Mouse (Mus musculus): ENCODE measurements around the gene Arhgap32. TPM values are rescaled to one million over a fixed set of nuclear protein-coding genes. Genes with fewer than 3 reads are reported as not detected.

Arhgap32 gene
- polyA plus RNA-seq, 1 experiment from 2014 or later, result 10.0 TPM

DNA sequence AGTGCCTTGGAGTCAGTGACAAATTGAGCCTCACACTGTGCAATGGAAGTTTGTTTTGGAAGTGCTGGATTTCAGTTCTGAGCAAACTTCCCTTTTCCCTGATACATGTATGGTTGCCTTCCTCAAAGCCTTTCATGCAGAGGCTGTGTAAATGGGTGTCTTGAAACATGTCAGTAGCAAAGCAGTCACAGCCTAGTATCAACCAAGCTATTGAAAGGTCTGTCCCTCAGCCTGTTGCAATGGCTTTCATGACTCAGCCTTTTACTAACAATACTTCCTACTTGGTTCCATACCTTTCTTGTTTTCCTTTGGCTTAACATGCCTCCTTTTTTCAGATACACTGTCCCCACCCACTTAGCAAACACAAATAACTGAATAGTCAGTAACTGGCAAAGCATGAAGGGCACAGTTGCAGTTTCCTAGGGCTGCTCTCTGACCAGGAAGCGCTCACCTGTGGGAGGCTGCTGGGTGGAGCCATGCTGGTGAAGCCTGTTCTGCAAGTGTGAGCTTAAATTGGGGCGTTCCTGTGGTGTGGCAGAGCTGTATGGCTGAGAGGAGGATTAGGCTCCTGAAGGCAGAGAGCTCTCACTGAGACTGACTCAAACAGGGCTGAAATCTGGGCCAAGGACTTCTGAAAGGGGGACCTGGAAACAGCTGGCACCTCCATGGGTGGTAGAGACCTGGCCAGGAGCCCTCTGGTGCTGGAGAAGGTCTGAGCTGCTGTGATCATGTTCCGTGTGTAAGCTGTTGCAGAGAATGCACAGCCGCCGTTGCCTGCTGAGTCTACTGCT lies 108.0 kb downstream of the Arhgap32 start:
- Histone ChIP-seq H3K9me3 (no peaks in the 10 kb centered on the region), H3K27me3 (replicated peaks) (no peaks in the 10 kb centered on the region), H3K4me3 (replicated peaks) (peak overlapping the region; percentile 42), H3K36me3 (no peaks in the 10 kb centered on the region), H3K27ac (peak overlapping the region; percentile 82), H3K4me1 (replicated peaks) (peaks cover 11% of the 10 kb centered on the region), H3K4me2 (replicated peaks) (0 out of 2 replicates have a peak overlapping the region, but pooled peaks have one; percentile 22), H3K9ac (peak overlapping the region; percentile 28; the same call in 1 of the 2 replicates)
- ATAC-seq, result peak; percentile 98
- 45% methylated on average over 5 of the region's 5 CpGs for WGBS

DNA sequence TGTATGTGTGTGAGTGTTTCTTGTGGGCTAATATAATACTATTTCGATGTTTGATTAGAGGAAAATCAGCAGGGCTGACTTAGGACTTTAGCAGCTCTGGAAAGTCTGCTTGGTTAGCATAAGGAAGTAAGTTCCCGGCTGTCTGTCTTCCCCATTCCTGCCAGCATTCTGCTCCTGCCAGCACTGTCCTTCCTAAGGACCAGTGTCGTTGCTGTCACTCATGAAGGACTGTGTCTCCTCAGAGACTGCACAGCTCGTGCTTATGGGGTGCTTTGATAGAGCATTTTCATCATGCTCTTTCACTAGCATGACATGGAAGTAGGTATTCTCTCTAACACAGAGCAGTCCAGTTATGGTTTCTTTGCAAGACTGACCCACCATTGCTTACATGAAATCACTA lies 109.0 kb downstream of the Arhgap32 start:
- Histone ChIP-seq H3K9me3 (no peaks in the 10 kb centered on the region), H3K4me2 (replicated peaks) (peak overlapping the region; percentile 43; the same call in 1 of the 2 replicates), H3K27me3 (replicated peaks) (no peaks in the 10 kb centered on the region), H3K27ac (no peak overlapping the region), H3K36me3 (no peaks in the 10 kb centered on the region), H3K4me3 (replicated peaks) (peak overlapping the region; percentile 26), H3K9ac (no peak overlapping the region), H3K4me1 (replicated peaks) (peaks cover 11% of the 10 kb centered on the region)
- ATAC-seq, result no peak
- WGBS, result 51% methylated on average over 4 of the region's 4 CpGs

DNA sequence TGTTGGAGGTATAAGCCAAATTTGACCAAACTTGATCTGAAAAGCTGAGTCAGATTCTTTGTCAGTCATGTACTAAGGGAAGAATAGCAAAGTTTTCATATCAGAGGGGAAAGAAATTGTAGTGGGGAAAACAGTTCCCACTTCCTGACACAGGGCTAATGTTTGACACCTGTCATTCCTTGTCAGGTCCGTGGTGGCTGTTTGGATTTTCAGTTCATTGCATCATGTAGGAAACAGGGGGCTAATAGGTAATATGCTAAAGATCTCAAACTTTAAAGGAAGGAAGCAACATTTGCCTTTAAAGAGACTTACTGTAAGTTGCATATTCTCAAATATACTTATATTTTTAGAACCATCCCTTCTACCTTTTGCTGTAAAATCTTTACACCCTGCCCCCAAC lies 109.6 kb downstream of the Arhgap32 start:
- ATAC-seq, result no peak
- peak overlapping the region; percentile 43; the same call in 1 of the 2 replicates for H3K4me2 ChIP-seq (replicated peaks)
- peaks cover 11% of the 10 kb centered on the region for H3K4me1 ChIP-seq (replicated peaks)
- H3K27ac ChIP-seq, result no peak overlapping the region
- 0 out of 2 replicates have a peak overlapping the region, but pooled peaks have one; percentile 1 for H3K4me3 ChIP-seq (replicated peaks)
- H3K9ac ChIP-seq, result peak overlapping the region; percentile 23; the same call in 1 of the 2 replicates
- H3K36me3 ChIP-seq, result no peaks in the 10 kb centered on the region
- H3K9me3 ChIP-seq, result no peaks in the 10 kb centered on the region
- 61% methylated on average over 1 of the region's 1 CpGs for WGBS
- H3K27me3 ChIP-seq (replicated peaks), result no peaks in the 10 kb centered on the region

DNA sequence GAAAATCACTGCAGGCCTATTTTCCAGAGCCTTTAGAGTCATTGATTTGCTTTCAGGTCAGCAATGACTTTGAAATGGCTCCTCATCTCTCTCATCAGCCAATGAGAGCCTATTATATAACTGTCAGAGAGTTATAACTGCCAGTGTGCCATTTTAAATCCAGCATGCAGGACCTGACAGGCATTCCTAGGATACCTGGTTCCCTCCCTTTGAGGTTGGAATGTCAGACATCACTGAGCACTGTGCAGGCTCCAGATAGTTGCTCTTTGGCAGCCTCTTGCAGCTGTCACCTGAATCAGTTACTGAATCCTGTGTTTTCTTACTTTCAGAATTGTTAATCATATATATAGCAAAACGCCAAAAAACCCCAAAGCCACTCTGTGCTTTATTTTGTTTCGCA lies 111.1 kb downstream of the Arhgap32 start:
- no peak overlapping the region for H3K4me3 ChIP-seq (replicated peaks)
- 72% methylated on average over 2 of the region's 2 CpGs for WGBS
- no peaks in the 10 kb centered on the region for H3K9me3 ChIP-seq
- no peak overlapping the region for H3K9ac ChIP-seq
- H3K27ac ChIP-seq, result 0 out of 2 replicates have a peak overlapping the region, but pooled peaks have one; percentile 13
- H3K4me1 ChIP-seq (replicated peaks), result peaks cover 11% of the 10 kb centered on the region
- H3K27me3 ChIP-seq (replicated peaks), result no peaks in the 10 kb centered on the region
- H3K36me3 ChIP-seq, result no peaks in the 10 kb centered on the region
- 0 out of 2 replicates have a peak overlapping the region, but pooled peaks have one; percentile 2 for H3K4me2 ChIP-seq (replicated peaks)
- ATAC-seq, result no peak

DNA sequence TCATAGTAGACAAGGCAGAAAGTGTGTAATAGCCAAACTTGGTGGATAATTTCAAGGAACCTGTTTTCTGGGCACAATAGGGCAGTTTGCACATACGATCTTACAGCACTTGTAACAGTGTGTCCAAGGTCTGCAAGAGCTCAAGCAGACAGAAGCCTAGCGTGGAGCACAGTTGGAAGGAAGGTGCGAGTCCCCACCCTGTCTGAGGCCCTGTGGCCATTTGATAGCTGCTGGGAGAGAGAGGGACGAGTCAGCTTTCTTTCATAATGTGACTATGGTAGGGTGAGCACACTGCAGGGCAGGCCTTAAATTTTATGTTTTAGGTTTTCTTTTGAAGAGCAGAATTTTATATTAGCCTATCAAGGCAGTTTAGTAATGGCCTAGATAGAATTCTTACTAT lies 117.7 kb downstream of the Arhgap32 start:
- Histone ChIP-seq H3K4me3 (replicated peaks) (no peak overlapping the region), H3K4me1 (replicated peaks) (0 out of 2 replicates have a peak, but pooled peaks cover 4% of the 10 kb centered on the region), H3K27ac (peak overlapping the region; percentile 32; the same call in 1 of the 2 replicates), H3K36me3 (no peaks in the 10 kb centered on the region), H3K9ac (no peak overlapping the region), H3K27me3 (replicated peaks) (no peaks in the 10 kb centered on the region), H3K9me3 (no peaks in the 10 kb centered on the region), H3K4me2 (replicated peaks) (no peak overlapping the region)
- peak; percentile 60 for ATAC-seq
- 63% methylated on average over 4 of the region's 4 CpGs for WGBS

DNA sequence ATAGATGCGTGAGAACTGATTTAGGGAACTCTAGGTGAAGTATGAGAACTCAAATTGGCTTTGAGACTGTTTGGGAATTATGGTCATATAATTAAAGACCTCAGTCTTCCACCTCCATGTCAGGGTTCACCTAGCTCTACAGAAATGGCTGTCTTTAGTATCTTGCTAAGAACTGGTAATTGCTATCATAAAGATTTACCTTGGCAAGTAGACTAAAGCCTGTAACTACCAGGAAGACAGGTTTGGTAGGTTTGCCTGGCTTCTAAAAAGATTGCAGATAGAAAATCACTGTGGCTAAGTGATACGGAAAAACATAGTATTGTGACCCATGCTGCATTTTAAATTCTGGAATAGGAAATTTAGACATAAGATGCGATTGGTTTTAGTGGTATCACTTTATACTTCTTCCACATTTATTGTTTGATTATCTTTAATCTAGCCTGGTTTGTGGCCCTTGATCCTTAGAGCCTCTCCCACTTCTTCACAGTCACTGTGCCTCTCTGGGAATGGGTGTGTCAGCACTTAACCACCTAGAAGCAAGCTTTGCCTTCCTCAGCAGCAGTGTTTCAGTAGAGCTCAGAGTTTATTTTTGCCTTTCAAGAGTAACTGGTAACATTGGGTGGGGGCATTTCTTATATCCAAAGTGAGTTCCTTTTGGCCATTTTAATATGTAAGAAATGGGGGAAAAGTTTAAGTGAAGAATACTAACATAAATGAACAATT lies 119.0 kb downstream of the Arhgap32 start:
- peak; percentile 91 for ATAC-seq
- H3K9ac ChIP-seq, result no peak overlapping the region
- WGBS, result 60% methylated on average over 3 of the region's 3 CpGs

DNA sequence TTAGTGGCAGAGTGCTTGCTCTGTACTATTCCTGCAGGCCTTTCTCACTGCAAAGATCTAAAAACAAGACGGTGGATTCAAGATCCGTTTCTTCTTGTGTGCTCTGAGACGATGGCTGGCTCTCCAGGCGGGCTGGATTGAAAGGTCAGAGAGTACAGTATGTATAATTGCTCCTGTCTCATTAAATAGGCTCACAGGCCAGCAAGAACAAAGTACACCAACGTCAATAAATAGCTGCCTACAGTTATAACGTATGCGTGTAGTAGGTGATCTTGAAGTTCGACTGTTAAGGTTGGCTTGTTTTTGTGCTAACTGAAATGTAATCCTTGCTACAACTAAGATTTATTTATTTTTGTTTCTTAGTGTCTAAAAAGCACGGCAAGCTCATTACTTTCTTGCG lies 123.0 kb downstream of the Arhgap32 start:
- no peaks in the 10 kb centered on the region for H3K9me3 ChIP-seq
- peak overlapping the region; percentile 48; the same call in 1 of the 2 replicates for H3K27ac ChIP-seq
- peaks cover 13% of the 10 kb centered on the region for H3K4me1 ChIP-seq (replicated peaks)
- no peaks in the 10 kb centered on the region for H3K27me3 ChIP-seq (replicated peaks)
- 70% methylated on average over 10 of the region's 10 CpGs for WGBS
- H3K4me2 ChIP-seq (replicated peaks), result no peak overlapping the region
- no peak overlapping the region for H3K9ac ChIP-seq
- H3K36me3 ChIP-seq, result no peaks in the 10 kb centered on the region
- H3K4me3 ChIP-seq (replicated peaks), result no peak overlapping the region
- peak; percentile 28; the same call in 1 of the 2 replicates for ATAC-seq

More for the DNA sequence above, 119.0 kb downstream of the Arhgap32 start:
- Histone ChIP-seq H3K4me1 (replicated peaks) (peaks cover 8% of the 10 kb centered on the region; the same call in 1 of the 2 replicates), H3K36me3 (no peaks in the 10 kb centered on the region), H3K9me3 (no peaks in the 10 kb centered on the region), H3K27me3 (replicated peaks) (no peaks in the 10 kb centered on the region), H3K27ac (peak overlapping the region; percentile 54; the same call in 1 of the 2 replicates), H3K4me2 (replicated peaks) (no peak overlapping the region), H3K4me3 (replicated peaks) (no peak overlapping the region)

DNA sequence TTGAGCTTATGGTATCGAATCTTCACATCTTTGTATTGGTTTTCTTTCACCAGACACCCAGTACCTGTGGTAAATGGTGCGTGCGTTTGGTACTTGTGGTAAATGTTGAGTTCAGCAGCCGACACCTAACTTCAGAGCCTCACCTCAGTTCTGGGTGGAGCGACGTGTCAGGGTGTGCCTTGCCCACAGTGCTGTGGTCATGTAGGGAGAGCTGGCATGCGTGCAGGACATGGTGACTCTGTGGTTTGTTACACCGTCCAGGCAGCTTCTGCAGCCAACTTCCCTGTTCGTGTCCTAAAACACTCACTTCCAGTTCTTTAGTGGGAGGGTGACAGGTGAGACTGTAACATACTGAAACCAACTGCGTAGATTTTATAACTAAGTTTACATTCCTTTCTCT lies 123.5 kb downstream of the Arhgap32 start:
- Histone ChIP-seq H3K4me1 (replicated peaks) (peaks cover 13% of the 10 kb centered on the region), H3K9me3 (no peaks in the 10 kb centered on the region), H3K4me3 (replicated peaks) (no peak overlapping the region), H3K36me3 (no peaks in the 10 kb centered on the region), H3K4me2 (replicated peaks) (no peak overlapping the region), H3K9ac (no peak overlapping the region), H3K27ac (peak overlapping the region; percentile 32; the same call in 1 of the 2 replicates), H3K27me3 (replicated peaks) (no peaks in the 10 kb centered on the region)
- WGBS, result 77% methylated on average over 10 of the region's 10 CpGs
- no peak for ATAC-seq

DNA sequence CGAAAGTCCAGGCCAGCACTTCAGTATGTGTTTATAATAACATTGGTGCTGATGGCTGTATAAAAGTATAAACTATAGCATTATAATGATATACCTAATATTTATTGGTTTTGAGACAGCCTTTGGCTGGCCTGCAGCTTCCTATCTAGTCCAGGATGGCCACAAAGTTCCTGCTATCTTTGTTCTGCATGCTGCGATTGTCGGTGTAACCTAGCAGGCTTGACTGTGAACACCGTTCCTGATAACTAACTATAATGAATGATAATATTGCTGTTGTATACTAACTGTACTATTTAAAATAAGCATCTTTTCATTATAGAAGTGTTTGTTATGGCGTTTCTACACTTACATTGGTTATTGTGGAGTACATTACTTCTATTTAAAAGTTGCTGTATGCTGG lies 124.5 kb downstream of the Arhgap32 start:
- no peak overlapping the region for H3K27ac ChIP-seq
- ATAC-seq, result no peak
- H3K9ac ChIP-seq, result no peak overlapping the region
- no peak overlapping the region for H3K4me3 ChIP-seq (replicated peaks)
- no peaks in the 10 kb centered on the region for H3K9me3 ChIP-seq
- peaks cover 13% of the 10 kb centered on the region for H3K4me1 ChIP-seq (replicated peaks)
- no peaks in the 10 kb centered on the region for H3K27me3 ChIP-seq (replicated peaks)
- WGBS, result 81% methylated on average over 5 of the region's 5 CpGs
- no peak overlapping the region for H3K4me2 ChIP-seq (replicated peaks)
- no peaks in the 10 kb centered on the region for H3K36me3 ChIP-seq

DNA sequence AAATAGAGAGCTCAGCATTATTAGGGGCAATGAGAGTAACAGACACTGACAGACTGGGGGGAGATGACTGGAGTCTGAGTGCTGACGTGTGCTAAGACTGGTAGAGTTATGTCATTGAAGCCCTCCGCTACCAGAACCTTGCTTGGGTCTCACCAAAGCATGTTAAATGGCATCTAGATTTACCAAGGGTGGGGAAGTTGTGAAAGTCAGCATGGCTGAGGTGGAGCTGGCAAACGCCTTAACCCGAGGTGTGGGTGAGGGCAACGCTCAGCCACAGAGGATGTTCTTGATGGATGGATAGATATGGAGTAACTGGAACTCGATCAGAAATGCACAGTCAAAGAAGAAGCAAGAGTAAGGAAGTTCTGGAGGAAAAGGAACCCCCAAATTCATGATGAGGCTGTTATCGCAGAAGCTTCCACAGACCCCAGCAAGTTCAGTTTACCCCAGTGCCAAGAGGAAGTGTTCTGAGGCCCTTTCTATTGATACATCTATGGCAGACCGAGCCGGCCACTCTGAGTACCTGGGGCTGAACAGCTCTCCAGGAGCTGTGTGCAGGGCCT lies 125.8 kb downstream of the Arhgap32 start:
- WGBS, result 78% methylated on average over 9 of the region's 9 CpGs
- H3K4me1 ChIP-seq (replicated peaks), result peaks cover 10% of the 10 kb centered on the region
- H3K27ac ChIP-seq, result no peak overlapping the region; the same call in 1 of the 2 replicates
- no peak overlapping the region for H3K9ac ChIP-seq
- no peaks in the 10 kb centered on the region; the same call in 1 of the 2 replicates for H3K36me3 ChIP-seq
- no peak for ATAC-seq
- no peaks in the 10 kb centered on the region for H3K9me3 ChIP-seq
- no peak overlapping the region for H3K4me3 ChIP-seq (replicated peaks)
- H3K27me3 ChIP-seq (replicated peaks), result no peaks in the 10 kb centered on the region
- no peak overlapping the region for H3K4me2 ChIP-seq (replicated peaks)

DNA sequence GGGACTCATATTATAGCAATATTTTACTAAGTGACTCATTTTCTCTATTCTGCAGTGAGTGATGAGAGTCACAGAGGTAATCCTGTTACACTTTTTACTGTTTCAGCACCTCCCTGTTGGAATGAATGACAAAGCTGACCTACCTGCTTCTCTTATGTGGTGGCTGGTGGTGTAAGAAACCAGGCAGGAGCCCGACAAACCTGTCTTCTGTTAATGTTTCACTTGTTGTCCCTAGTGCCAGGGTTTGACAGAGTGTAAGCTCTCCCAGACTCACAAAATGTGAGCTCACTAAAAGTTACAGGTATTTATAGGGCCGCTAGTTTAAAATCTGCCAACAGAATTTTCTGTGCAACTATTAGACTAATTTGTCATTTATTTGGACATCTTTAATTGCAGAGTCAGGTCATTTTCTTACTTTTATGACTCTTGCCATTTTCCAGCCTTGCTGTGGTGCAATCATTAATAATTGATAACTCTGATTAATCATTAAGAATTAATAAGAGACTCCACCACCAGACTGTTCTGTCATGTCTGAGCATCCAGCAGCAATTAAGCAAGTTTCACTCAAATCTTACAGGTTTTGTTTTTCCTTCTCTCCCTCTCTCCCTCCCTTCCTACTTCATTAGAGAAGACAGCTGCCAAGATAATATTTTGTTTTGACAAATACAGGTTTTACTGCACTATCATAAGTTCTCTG lies 127.1 kb downstream of the Arhgap32 start:
- Histone ChIP-seq H3K27ac (no peak overlapping the region), H3K4me3 (replicated peaks) (no peak overlapping the region), H3K9me3 (no peaks in the 10 kb centered on the region), H3K36me3 (peaks cover 3% of the 10 kb centered on the region; the same call in 1 of the 2 replicates), H3K4me2 (replicated peaks) (peak overlapping the region; percentile 11; the same call in 1 of the 2 replicates), H3K9ac (no peak overlapping the region), H3K27me3 (replicated peaks) (no peaks in the 10 kb centered on the region), H3K4me1 (replicated peaks) (peaks cover 10% of the 10 kb centered on the region)
- 48% methylated on average over 2 of the region's 2 CpGs for WGBS
- ATAC-seq, result peak; percentile 92
